Mouse (Mus musculus) adrenal gland, postnatal 10 days (tissue): ENCODE data around the gene Bcat1. TPM values are rescaled to one million over a fixed set of nuclear protein-coding genes. Genes with fewer than 3 reads are reported as not detected.

ENCODE experiments used
- DNase-seq: peaks from one replicate; pipeline ENCODE4 v3.0.0; 2021; ENCODE audit warnings: mixed read lengths
- total RNA-seq, 2 experiments: library from RNA; stranded (reverse); gene quantifications; 2 replicates each; pipeline ENCODE4 v1.2.3; 2021

The Bcat1 gene
- total RNA-seq, 2 experiments from 2014 or later: 7.5 to 7.6 TPM

DNA sequence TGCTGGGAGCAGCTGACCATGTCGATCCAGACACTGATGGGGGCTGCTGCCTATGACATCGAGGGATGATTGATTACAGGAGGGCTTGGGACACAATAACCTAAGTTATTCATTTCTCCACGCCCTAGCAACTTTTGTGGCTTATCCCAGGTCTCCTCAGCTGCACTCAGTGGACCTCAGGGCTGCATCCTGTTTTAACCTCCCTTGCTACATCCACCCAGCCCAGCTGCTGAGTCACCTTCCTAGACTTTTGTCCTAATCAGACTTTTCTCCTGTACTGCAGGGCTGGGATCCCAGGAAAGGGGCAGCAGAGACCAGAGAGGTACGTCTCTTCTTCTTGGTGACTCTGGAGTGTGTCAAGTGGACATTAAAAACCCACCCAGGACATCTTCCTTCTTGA lies 19.9 kb downstream of the Bcat1 start:
- no peak for DNase-seq

DNA sequence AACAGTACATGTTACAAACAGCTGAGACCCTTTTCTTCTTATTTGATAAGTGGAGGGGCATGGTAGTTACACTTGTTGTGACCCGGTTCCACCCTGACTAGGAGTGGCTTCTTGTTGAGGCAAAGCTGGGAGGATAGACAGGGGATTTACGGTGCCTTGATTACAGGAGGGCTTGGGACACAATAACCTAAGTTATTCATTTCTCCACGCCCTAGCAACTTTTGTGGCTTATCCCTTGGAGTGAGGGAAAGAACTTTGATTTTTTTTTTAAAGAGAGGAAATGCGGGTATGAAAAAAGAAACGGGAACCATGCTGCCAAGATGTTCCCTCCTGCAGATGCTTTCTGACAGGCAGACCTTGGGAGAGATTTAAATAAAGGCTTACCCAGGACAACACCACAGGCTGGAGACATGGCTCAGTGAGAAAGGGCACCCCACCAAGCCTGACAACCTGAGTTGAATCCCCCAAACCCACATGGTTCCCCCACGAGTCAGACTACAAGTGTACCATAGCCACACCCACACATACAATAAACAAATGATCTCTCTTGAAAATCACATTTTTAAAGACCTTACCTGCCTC lies 20.6 kb downstream of the Bcat1 start:
- DNase-seq: no peak

DNA sequence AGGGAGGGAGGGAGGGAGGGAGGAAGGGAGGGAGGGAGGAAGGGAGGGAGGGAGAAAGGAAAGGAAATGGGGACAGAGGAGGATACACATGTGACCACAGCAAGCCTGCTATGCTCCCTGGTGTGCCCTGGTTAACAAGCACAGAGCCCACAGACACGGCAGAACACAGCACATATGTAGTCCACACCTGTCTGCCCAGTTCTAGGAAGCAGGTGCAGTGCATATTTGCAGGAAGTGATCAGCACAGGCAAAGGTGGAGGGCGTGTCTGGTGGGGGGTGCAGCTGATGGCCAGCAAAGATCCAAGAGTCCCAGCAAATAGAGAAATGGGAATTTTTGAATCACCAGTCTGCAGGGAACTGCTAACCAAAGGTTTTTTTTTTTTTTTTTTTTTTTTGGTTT lies 23.3 kb downstream of the Bcat1 start:
- DNase-seq: no peak

DNA sequence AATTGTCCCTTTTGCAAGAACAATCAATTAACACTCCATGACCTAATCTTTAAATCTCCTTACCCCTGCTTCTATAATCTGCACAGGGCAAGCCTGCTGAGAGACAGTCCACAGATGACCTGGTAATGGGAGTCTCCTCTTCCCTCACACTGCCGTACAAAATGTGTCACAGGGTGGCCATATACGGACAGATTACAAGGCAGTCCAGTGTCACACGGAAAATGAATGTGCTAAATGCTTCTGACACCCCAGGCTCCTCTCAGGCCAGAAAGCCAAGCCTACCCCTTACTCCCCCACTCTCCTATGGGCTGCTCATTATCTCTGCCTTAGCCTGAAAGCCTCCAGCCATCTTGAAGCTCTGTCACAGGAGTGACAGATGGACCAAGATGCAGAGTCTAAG lies 25.1 kb downstream of the Bcat1 start:
- no peak for DNase-seq

DNA sequence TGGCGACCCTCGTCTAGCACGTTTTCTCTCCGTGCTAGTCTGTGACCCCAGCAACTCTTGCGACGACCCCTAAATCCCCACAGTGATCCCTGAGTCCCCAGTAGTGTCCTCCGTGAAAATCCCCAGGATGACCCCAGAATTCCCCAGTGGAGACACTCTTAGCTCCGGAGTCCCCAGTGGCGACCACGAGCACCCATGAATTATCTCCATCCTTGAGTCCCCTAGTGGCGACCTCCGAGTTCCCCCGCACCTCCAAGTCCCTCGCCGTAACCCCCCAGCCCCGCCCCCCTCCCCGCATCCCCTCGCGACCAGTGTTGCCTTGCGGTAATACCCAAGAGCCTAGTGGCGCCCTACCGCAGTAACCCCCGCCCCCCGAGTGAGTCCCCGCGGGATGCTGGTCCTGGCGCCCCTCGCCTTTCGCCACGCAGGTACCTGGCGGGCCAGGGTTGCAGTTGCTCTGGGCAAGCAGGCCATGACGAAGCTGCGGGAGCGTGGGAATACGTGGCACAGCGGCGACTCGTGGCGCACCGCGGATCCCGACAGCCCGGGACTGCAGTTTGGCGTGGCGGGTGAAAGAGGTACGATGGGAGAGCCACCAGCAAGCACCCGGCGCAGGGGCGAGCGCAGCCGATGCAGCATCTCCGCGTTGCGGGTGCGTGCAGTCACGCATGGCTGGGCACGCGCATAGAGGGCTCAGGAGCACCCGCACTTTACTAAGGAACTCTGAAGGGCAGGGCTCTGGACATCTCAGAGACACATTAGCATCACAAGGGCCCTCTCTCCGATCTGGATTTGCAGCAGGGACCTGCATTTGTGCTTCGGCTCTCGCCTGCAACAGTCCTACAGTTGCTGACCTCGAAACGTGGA lies 27.6 kb downstream of the Bcat1 start:
- DNase-seq: peak; percentile 26

DNA sequence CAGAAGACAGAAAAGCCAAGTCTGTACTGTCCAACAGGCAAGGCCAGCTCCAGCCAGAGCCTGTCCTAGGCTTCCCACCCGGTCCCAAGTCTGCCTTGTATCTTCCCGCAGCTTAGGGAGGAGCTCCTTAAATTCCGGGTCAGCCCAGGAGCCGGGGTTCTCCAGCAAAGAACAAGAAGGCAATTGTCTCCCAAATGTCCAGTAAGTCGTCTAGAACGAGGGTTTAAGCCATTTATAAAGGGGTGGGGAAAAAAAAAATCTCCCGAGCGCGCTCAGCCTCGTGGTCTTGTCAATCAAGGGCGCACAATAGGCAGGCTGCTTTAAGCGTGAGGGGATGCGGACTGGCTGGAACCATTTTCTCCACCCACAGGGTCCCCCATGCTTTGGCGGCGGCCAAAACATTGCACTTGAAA lies 28.5 kb downstream of the Bcat1 start:
- no peak for DNase-seq

DNA sequence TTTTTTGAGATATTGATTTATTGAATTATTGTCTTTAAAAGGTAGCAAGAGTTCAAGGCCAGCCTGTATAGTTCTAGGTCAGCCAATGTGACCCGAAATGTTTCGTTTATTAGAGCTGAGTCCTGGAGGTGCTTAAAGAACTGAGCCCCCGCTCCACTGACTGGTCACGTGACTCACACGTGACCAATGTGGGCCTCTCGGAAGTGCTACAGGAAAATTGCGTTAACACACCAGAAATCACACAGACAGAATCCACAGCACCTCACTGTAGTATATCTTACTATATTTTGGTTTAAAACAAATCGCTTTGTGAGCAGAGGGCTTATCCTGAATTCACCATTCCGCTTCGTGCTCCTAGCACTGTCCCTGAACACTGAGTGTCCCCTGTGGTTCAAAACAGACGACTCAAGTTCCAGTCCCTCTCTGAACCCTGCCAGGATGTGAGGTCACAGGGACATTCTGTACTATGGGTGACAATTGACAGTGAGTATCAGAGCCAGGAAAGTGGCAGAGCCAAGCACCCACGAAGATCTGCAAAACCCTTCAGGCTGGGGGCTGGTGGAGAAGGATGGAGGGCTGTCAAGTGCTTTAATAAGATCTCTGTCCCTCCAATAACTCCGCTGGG lies 29.6 kb downstream of the Bcat1 start:
- no peak for DNase-seq

DNA sequence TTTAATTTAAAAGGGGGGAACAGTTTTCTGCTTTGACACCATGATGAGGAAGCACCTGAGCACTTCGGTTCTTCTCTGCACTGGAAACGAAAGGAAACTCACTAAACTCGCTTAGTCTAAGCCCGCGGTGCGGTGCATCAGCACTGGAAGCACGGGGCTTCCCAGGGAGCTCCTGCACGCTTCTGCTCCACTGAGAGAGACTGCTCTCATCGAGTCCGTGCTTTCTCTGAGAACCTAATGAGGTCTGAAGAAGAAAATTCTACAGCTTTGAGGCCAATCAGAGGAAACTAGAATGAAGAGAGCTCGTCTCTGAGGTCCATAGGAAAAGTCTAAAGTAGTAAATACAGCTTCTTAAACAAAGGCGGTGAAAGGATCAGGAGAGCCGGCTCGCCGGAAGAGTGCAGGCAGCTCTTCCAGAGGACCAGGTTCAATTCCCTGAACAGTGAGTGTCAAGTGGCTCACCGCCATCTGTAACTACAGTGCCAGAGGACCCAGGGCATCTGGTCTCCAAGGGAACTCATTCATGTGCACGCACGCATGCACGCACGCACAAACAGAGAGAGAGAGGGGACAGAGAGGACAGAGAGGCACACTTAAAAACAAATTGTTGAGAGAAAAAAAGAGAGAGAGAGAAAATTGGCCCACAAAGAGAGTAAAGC lies 30.9 kb downstream of the Bcat1 start:
- DNase-seq: no peak

DNA sequence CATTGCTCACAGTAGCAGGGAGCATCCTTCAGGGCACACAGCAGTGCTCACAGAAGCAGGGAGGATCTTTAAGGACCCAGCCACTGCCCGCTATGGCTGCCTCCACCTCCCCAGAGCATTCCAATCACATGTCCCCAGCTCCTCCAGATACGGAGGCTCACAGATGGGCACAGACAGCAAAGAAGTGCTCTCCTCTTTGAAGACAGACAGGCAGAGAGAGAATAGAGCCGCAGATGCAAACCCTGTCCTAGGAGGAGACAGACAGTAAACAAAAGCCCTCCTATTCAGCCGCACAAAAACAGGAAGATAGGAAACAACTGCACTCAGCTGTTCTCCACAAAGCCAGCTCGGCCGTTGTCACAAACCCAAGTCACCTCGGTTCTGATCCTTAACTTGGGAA lies 35.3 kb downstream of the Bcat1 start:
- DNase-seq: no peak

DNA sequence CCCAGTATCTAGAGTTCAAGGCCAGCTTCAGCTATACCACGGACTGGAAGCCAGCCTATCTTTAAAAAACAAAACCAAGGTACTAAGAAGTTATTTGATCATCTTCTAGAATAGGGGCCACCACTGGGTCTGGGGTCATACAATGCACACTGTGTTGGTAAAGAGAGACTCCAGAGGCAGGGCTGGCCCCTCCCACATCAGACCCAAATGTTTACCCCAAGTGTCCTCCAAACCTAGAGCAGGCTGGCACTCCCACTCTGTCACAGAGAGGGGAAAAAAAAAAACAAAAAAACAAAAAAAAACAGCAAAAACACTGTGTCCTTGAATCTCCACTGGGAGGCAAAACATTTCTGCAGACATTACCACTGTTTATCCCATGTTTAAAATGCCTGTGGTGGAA lies 38.4 kb downstream of the Bcat1 start:
- DNase-seq: no peak

DNA sequence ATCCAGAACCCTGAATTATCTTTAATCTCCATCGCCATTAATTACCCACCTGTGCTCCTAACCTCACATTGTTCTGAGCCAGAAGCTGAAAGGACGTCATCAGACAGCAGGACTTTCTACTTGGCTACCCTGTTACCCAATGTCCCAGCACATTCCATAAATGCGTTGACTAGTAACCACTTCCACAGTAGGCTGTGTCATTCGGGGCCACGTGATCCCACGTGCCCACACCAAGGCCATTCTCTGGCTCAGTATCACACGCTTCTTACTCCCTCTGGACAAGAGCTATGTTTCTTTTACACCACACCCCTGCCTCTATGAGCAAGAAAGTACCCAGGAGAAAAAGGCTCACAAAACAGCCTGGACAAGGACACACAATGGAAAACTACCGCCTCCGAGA lies 40.6 kb downstream of the Bcat1 start:
- peak; percentile 62 for DNase-seq

DNA sequence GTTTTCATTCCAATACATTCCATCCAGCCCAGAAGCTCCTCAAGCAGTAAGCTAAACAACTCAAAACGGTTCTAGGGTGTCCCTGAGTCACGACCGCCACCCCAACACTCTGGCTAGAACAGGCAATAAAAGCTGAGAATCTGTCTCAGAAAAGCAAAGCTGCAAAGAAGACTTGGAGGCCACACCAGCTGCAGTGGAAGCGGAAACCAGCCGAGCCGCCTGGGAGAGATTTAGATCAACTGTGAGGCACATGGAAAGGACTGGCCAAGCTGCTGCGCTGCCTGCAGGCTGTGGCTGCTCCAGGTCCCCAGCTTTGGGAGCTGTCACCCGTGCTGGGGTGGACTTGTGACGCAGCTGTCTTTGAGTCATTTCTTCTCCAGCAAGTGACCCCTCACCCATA lies 45.4 kb downstream of the Bcat1 start:
- no peak for DNase-seq

DNA sequence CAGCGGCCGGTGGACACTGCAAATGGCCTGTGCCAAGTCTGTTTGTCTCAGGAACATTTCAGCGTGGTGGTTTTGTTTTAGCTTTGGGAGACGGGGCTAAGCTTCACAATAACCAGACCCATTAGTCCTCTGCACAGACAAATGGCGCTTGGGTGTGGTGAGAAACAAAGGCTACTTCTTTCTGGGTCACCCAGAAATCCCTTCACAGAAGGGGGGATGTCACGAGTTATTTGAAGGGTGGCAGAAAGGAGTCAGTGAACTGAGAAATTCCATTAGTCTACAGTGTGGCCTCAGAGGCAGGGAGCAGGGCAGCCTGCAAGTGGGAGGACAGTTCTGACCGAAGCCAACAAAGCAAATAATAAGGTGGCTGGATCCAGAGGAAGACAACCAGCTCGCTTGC lies 52.0 kb downstream of the Bcat1 start:
- DNase-seq: no peak

DNA sequence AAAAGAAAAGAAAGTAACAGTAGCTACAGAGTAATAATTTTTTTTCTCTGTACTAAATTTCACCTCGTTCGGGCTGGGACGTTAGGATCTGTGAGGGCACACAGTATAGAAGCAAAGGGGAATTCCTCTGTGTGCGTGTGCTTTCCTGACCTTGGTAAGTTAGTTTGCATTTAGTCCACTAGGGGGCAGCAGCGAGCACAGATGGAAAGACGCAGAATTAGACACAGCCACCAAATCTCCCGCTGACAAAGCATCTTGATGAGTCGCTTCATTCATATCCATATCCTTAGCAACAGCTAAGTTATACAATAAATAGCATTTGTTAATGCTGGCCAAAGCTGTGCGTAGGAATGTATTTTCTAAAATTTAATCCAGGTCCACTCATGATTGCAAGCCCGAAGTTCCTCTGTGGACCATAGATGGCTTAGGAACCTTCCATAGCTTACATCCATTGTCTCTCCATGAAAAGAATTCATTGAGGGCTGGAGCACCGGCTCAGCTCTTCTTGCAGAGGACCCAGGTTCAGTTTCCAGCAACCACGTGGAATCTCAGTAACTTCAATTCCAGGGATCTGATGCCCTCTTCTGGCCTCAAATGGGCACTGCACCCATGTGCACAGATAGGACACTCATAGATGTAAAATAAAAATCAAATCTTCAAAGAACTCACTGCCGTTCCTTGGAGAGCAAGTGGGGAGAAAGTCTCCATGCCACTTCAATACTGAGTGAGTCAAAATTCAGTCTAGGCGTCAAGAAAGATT lies 52.8 kb downstream of the Bcat1 start:
- DNase-seq: peak; percentile 62

DNA sequence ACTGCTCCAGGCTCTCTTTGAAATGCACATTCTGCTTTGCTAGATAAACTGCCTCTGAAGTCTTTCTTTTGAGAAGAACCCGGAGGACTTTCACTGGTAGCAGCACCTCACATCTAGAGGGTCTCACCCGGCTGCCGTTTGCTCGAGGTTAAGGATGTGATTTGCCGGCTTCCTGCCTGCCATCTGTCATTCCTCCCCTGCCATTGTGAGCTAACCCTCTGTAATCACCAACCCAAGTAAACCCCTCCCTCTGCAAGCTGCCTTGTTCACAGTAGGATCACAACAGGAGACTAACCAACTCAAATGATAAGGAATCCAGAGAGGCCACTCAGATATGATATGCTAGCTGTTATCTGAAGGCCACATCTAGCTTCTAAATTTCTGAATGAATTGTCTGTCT lies 53.6 kb downstream of the Bcat1 start:
- DNase-seq: no peak

DNA sequence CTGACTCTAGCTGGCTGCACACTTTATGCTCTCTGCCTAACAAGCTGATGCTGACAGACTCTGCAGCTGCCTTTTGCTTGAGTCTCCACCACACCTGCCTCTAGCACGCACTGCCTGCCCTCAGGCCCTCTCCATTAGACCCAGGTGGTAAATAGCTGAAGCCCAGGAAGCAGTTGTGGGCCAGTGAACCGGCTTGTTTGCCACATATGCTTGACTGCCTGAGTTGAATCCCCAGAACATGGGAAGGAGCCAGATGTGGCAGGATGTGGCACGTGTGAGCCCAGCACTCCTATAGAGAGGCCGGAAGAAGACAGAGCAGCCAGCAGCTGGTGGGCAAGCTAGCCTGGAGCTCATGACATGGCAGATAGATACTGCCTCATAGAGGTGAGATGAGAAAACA lies 55.4 kb downstream of the Bcat1 start:
- no peak for DNase-seq

DNA sequence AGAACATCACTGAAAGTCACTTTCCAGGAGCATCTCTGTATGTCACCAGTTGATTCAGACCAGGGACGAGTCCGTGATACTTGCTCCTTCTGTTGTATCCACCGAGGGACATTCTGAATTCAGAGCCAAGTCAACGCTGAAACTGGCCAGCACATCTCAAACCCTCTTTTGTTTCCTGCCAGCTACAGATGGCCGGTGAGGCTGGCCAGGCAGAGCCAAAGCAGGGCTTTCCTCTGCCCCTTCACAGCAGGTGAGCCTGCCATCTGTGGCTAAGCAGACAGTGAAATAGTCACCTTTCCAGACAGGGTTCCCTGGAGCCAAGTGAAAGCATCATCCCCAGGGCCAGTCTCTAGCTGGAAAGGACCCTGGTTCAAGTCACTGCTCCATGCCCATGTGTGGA lies 57.7 kb downstream of the Bcat1 start:
- no peak for DNase-seq

DNA sequence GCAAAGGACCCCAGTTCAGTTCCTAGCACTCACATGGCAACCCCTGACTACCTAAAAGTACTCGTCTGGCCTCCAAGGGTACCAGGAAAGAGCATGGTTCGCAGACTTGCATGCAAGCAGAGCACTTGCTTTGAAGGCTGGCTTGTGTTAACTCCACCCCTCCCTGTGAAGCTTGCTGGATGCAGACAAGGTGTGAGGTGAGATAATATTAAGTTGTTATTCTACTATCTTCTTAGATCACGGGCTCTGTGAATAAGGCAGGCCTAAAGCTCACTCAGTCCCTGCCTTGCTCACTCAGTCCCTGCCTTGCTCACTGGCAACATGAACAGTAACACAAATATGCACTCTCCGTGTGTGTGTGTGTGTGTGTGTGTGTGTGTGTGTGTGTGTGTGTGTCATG lies 58.5 kb downstream of the Bcat1 start:
- DNase-seq: no peak

DNA sequence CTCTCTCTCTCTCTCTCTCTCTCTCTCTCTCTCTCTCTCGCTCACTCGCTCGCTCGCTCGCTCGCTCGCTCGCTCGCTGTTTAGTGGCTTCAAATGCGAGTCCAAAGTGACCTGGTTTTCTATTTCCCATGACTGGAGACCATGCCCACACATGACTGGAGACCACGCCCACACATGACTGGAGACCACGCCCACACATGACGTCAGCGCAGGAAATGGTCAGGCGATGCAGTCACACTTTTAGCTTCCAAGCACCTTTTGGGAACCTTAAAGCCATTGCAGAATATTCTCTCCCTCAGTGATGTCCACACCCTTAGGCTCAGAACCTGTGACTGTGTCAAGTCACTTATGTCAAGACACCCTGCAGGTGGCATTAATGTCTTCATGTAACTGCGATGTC lies 59.3 kb downstream of the Bcat1 start:
- no peak for DNase-seq

DNA sequence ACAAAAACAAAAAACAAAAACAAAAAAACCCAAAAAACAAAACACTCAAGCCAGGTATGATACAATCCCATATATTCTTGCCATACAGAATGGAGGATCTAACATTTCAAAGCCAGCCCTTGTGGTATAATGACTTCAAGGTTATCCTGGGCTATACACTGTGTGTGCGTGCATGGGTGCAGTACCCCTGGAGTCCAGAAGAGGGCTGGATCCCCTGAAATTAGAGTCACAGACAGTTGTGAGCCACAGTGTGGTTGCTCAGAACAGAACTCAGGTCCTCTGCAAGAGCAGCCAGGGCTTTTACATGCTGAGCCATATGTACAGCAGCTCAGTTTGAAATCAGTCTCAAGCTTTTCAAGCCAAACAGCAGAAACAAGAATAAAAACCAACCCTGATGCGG lies 61.0 kb downstream of the Bcat1 start:
- no peak for DNase-seq

DNA sequence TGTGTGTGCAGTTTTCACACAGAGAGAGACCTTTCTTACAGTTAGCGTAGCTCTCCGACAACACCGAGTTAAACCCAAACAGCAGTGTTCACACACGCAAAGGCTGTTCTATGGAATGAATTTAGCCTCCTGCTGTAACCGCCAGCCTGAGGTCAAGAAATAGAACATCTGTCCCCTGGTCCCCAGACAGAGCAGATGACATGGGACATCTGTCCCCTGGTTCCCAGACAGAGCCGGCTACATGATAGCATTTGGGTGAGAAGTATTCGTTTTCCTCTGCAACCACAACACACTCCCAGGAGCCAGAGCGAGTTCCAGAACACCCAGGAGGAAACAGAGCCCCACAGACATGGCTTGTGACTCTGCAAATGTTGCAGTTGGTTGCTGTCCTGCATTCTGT lies 63.3 kb downstream of the Bcat1 start:
- DNase-seq: no peak

DNA sequence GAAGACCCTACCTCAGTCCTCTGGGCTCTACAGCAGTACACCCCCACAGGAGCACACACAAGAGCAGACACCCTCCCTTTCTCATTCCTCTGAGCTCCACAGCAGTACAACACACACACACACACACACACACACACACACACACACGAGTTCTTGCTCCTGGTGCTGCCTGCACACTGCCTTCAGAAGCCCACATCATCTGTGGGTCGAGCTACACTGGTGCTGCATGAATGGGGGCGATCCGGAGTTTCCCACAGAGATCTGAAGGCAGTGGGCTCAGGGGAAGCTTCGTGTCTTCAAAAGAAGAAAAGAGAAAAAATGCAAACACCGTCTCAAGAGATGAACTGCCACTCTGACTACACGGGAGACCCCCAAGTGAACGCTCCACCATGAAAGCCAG lies 64.8 kb downstream of the Bcat1 start:
- no peak for DNase-seq
